Mouse (Mus musculus) MEL (cell line): ENCODE results near the gene Rnf149. TPM values are rescaled to one million over a fixed set of nuclear protein-coding genes. Genes with fewer than 3 reads are reported as not detected.

ENCODE experiments used
- DNase-seq: peaks from one replicate; pipeline ENCODE4 v3.0.0; 2011; ENCODE audit warnings: low read depth, low spot score
- H3K27ac ChIP-seq: 2 replicates; pipeline ENCODE4 v1.5.1; 2012; ENCODE audit warnings: low read depth, mild to moderate bottlenecking, control low read depth, low read length, moderate library complexity; ENCODE audit not compliant: control insufficient read depth
- H3K27me3 ChIP-seq, 2 experiments: fragments of 150-350 bp in 1 of 2; sonication (generic) in 1 of 2; 2 replicates each; pipeline ENCODE4 v1.6.1; 2012; ENCODE audit warnings: low read length in 2 of 2, mild to moderate bottlenecking in 2 of 2, improper control_type of control experiment in 1 of 2, moderate library complexity in 1 of 2; ENCODE audit not compliant: insufficient read depth in 2 of 2, control insufficient read depth in 1 of 2
- H3K36me3 ChIP-seq, 2 experiments: 2 replicates each; pipeline ENCODE4 v1.6.1; 2012 to 2014; ENCODE audit warnings: low read length in 2 of 2, improper control_type of control experiment in 1 of 2, inconsistent platforms in 1 of 2, mild to moderate bottlenecking in 1 of 2; ENCODE audit not compliant: insufficient read depth in 2 of 2, control insufficient read depth in 1 of 2
- H3K4me1 ChIP-seq, 2 experiments: fragments of 150-350 bp in 1 of 2; sonication (generic) in 1 of 2; 2 replicates each; pipeline ENCODE4 v1.6.1; 2012; ENCODE audit warnings: low read length in 2 of 2, improper control_type of control experiment in 1 of 2, mild to moderate bottlenecking in 1 of 2; ENCODE audit not compliant: insufficient read depth in 2 of 2, control insufficient read depth in 1 of 2
- H3K4me3 ChIP-seq, 2 experiments: fragments of 150-350 bp in 1 of 2; sonication (generic) in 1 of 2; 2 replicates each; pipeline ENCODE4 v1.5.1; 2012; ENCODE audit warnings: low read depth in 2 of 2, low read length in 2 of 2, mild to moderate bottlenecking in 2 of 2, moderate library complexity in 2 of 2, control low read depth in 1 of 2, improper control_type of control experiment in 1 of 2; ENCODE audit not compliant: control insufficient read depth in 1 of 2, insufficient read depth in 1 of 2
- H3K79me2 ChIP-seq: 2 replicates; pipeline ENCODE4 v1.6.1; 2012; ENCODE audit warnings: mild to moderate bottlenecking, low read length, moderate library complexity; ENCODE audit not compliant: control insufficient read depth, poor library complexity, insufficient read depth
- H3K9ac ChIP-seq: 2 replicates; pipeline ENCODE4 v1.6.1; 2012; ENCODE audit warnings: low read depth, mild to moderate bottlenecking, control low read depth, low read length, moderate library complexity; ENCODE audit not compliant: control insufficient read depth, poor library complexity, severe bottlenecking
- H3K9me3 ChIP-seq: fragments of 150-350 bp; sonication (generic); replicated peaks from 2 replicates; pipeline ENCODE4 v1.6.1; 2012; ENCODE audit warnings: mild to moderate bottlenecking, low read length, improper control_type of control experiment, moderate library complexity; ENCODE audit not compliant: insufficient read depth
- CTCF ChIP-seq, 3 experiments: IDR thresholded peaks in 2 of 3; conservative IDR thresholded peaks in 1 of 3; 2 replicates each; pipeline ENCODE4 v1.5.1; 2011 to 2012; ENCODE audit warnings: low read length in 3 of 3, low read depth in 2 of 3, mild to moderate bottlenecking in 2 of 3, improper control_type of control experiment in 1 of 3, inconsistent platforms in 1 of 3, mixed read lengths in 1 of 3, moderate library complexity in 1 of 3; ENCODE audit not compliant: control insufficient read depth in 1 of 3, insufficient read depth in 1 of 3, poor library complexity in 1 of 3, severe bottlenecking in 1 of 3
- EP300 ChIP-seq, 2 experiments: IDR thresholded peaks; 2 replicates each; pipeline ENCODE4 v1.6.1; 2011; ENCODE audit warnings: improper control_type of control experiment in 2 of 2, low read length in 2 of 2, low read depth in 1 of 2, mild to moderate bottlenecking in 1 of 2
- ETS1 ChIP-seq: IDR thresholded peaks from 2 replicates; pipeline ENCODE4 v1.6.1; 2012; ENCODE audit warnings: low read depth, mild to moderate bottlenecking, inconsistent platforms, low read length, improper control_type of control experiment, moderate library complexity
- MEF2A ChIP-seq: IDR thresholded peaks from 2 replicates; pipeline ENCODE4 v1.6.1; 2014; ENCODE audit warnings: low read depth, mild to moderate bottlenecking, inconsistent platforms, low read length, improper control_type of control experiment; ENCODE audit not compliant: poor library complexity, insufficient replicate concordance, severe bottlenecking; ENCODE audit errors: extremely low read depth
- MXI1 ChIP-seq: IDR thresholded peaks from 2 replicates; pipeline ENCODE4 v1.6.1; 2011; ENCODE audit warnings: mild to moderate bottlenecking, low read depth, low read length, improper control_type of control experiment
- polyA plus RNA-seq, 2 experiments: library from polyadenylated mRNA; stranded (reverse) in 1 of 2; unstranded in 1 of 2; fragments of >175 nt in 1 of 2; fragments of >200 nt in 1 of 2; gene quantifications; 2 replicates each; pipeline versions ENCODE4 v1.2.1 to v1.2.4; 2012; ENCODE audit warnings: low replicate concordance in 2 of 2, low read depth in 1 of 2; ENCODE audit not compliant: insufficient read length in 2 of 2, insufficient read depth in 1 of 2, missing spikeins in 1 of 2
- total RNA-seq: library from RNA; depleted of rRNA; stranded (reverse); fragments of 300-350 nt; gene quantifications from 2 replicates; pipeline ENCODE4 v1.2.3, GENCODE M21; 2012; rRNA removed

The Rnf149 gene
- total and polyA plus RNA-seq, 3 experiments, result 37.1 to 46.4 TPM; not detected in 1

DNA sequence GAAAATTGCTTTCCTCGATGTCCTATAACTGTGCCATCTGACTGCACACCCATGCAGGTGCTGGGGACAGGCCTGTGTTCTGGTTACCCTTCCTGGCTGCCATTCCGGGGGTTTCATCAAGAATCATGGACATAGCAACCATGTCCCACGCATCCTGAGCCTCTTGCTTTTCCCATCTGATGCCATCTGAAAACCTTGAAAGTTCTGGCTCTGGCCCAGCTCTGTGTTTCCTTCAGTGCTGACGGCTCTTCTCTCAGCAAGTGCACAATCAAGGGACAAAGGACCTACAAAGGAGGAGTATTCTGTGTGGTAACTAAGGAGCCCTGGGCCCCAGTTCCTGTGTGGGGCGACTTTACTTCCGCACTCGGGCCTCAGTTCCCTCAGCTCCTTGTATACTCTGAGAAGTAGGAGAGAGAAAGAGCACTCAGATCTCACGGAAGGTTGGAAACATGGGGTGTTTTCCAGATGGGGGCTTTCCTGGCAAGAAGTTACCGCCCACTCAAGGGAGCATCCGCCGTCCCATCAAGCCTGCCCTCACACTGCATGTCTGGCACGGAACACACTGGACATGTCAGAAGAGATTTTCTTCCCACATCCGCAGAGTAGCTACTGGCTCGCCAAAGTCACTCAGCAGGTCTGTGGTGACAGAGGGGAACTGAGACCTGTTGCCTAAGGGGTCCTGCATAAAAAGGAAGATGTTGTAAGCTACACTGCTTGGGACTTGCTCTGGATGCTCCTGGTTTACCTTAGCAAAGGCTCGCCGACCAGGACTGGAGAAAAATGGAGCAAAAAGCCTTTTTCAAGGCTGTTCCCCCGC is 74.2 kb downstream of the Rnf149 start:
- Histone ChIP-seq H3K27ac (no peak overlapping the region), H3K79me2 (no peaks in the 10 kb centered on the region), H3K36me3 (no peaks in the 10 kb centered on the region), H3K9ac (no peak overlapping the region), H3K4me3 (no peak overlapping the region), H3K4me1 (no peaks in the 10 kb centered on the region), H3K27me3 (peaks cover 6% of the 10 kb centered on the region in 2 experiments), H3K9me3 (no peaks in the 10 kb centered on the region)
- no peak for TF ChIP-seq CTCF (IDR thresholded peaks at IDR 0.05 in 2 of 3, conservative IDR thresholded peaks at IDR 0.05 in 1 of 3; ENCODE audit: control insufficient read depth in 1 of 3, insufficient read depth in 1 of 3, low read depth in 2 of 3, low read length in 3 of 3, poor library complexity in 1 of 3, severe bottlenecking in 1 of 3)
- TF ChIP-seq EP300 (IDR thresholded peaks at IDR 0.05; ENCODE audit: low read depth in 1 of 2, low read length in 2 of 2), result no peak
- no peak for TF ChIP-seq ETS1
- TF ChIP-seq MXI1, result no peak
- no peak for TF ChIP-seq MEF2A
- DNase-seq, result no peak

Other genes with a start within 250 kb of the Rnf149 start
- 2,001 and 2,111 TPM in 2 replicates for gene Rpl31, start 209.6 kb downstream of the Rnf149 start, total RNA-seq
- 100 to 1,000 TPM in 1 of 2 experiments, not detected in 1; 848 TPM for gene Rpl31, start 209.6 kb downstream of the Rnf149 start, polyA plus RNA-seq
- gene Tbc1d8, start 98.7 kb downstream of the Rnf149 start, total RNA-seq, result 1.5 TPM in 2 replicates
- 1 to 10 TPM in 1 of 2 experiments, not detected in 1; 2.4 TPM for gene Tbc1d8, start 98.7 kb downstream of the Rnf149 start, polyA plus RNA-seq
- gene Cnot11, start 42.4 kb downstream of the Rnf149 start, total RNA-seq, result 20.0 and 21.1 TPM in 2 replicates
- gene Cnot11, start 42.4 kb downstream of the Rnf149 start, polyA plus RNA-seq, result 10 to 100 TPM; 37.9 to 46.0 TPM
- not detected in 2 replicates for gene Creg2, start 74.1 kb upstream of the Rnf149 start, total RNA-seq
- gene Creg2, start 74.1 kb upstream of the Rnf149 start, polyA plus RNA-seq, result not detected
- gene Rfx8, start 143.6 kb upstream of the Rnf149 start, total RNA-seq, result not detected in 2 replicates
- not detected for gene Rfx8, start 143.6 kb upstream of the Rnf149 start, polyA plus RNA-seq
- not detected in 2 replicates for gene Gm3646, start 227.9 kb upstream of the Rnf149 start, total RNA-seq
- gene Gm3646, start 227.9 kb upstream of the Rnf149 start, polyA plus RNA-seq, result not detected